Mouse (Mus musculus): ENCODE data around the gene Pycr2.
A peak's percentile ranks its signal among the peaks of the same experiment; 100 is the strongest.

Pycr2 gene

GRCm38 (mm10) chr1:180904039-180904814, at the start of gene Pycr2:
TSS of gene Pycr2 (plus strand) at chr1:180904293.
- peak; percentile 93 for DNase-seq (ENCODE audit: low spot score)

GRCm38 (mm10) chr1:180858763-180859162, 45.3 kb upstream of the Pycr2 start:
- DNase-seq (ENCODE audit: low spot score): no peak

GRCm38 (mm10) chr1:180860030-180860429, 44.1 kb upstream of the Pycr2 start:
- no peak for DNase-seq (ENCODE audit: low spot score)

DNA sequence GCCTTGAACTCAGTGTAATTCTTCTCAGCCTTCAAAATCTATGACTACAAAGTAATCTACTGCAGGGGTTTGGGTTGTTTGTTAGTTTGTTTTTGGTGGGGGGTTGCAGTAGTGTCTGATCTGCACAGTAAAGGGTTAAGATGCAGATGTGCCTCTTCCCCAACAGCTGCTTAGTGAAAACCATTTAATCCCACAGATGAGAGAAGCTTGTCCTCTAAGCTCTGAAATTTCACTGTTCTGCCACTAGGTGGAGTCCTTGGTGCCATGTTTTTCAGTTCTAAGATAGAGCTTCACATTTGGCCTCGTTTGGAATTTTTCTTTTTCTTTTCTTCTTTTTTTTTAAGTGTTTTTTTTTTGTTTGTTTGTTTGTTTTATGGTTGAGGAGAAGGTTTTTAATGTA, 40.5 kb upstream of the Pycr2 start:
- DNase-seq (ENCODE audit: low spot score): no peak

- no peak for DNase-seq (ENCODE audit: low spot score)
These were observed 38.1 kb upstream of the Pycr2 start for GRCm38 (mm10) chr1:180866001-180866400.

GRCm38 (mm10) chr1:180870122-180870650, 33.9 kb upstream of the Pycr2 start:
- DNase-seq (ENCODE audit: low spot score): peak; percentile 29

GRCm38 (mm10) chr1:180873861-180874484, 30.1 kb upstream of the Pycr2 start:
- DNase-seq (ENCODE audit: low spot score): peak; percentile 21

DNA sequence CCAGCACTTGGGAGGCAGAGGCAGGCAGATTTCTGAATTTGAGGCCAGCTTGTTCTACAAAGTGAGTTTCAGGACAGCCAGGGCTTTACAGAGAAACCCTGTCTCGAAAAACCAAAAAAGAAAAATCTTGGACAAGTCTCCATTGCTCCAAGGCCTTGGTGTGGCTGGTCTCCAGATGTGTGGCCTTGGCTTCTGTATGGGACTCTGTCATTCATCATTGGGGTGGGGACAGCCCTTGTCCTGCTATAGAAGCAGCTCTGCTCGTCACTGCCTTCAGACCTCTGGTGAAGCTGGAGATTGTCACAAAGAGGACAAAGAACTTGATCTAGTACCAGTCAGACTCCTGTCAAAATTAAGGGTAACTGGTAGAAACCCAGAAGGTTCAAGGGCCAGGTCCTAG, 29.5 kb upstream of the Pycr2 start:
- no peak for DNase-seq (ENCODE audit: low spot score)

DNA sequence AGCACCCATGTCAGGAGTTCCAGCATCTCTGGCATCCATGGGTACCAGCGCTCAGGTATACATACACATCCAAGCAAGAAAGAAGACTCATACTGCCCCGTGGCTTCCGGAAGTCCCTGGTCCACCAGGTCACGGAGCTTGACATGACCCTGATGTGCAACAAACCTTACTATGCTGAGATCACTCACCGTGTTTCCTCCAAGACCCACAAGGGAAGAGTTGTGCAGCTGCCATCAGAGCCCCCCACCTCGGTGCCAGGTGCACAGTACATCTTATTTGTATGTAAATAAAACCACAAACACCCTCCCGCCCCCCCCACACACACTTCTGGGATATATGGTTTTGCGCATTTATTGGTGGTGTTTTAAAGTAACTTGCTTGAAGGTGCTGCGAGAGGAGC, 29.0 kb upstream of the Pycr2 start:
- DNase-seq (ENCODE audit: low spot score): no peak

DNA sequence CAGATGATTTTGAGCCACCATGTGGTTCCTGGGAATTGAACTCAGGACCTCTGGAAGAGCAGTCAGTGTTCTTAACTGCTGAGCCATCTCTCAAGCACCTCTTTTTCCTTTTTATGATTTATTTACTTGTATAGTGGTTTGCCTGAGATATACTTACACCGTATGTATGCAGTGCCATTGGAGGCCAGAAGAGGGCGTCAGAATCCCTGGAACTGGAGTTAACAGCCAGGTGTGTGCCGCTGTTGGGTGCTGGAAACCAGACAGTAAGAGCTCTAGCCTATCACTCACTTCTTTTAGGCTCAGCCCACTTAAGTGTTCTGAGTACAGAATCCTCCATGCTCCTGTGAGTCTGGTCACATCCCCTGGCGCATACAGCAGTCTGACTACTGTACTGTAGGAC, 26.6 kb upstream of the Pycr2 start:
- no peak for DNase-seq (ENCODE audit: low spot score)

GRCm38 (mm10) chr1:180881768-180882167, 22.3 kb upstream of the Pycr2 start:
- DNase-seq (ENCODE audit: low spot score): no peak

GRCm38 (mm10) chr1:180883731-180884130, 20.4 kb upstream of the Pycr2 start:
- no peak for DNase-seq (ENCODE audit: low spot score)

DNA sequence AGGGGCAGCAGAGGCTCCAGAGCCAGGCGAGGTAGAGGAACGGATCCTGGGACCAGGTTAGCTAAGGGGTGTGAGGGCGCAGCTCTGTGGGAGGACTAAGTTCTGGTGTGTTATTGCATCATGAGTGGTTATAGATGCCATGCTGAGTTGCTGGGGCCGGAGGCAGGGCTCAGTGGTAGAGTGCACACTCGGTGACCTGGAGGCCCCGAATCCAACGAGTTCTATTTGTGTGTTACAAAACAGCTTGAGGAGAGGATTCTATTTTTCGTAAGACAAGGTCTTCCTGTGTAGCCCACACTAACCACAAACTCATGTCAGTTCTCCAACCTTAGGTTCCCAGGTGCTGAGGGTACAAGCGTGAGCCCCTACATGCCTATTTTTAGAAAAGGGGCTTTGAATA, 19.6 kb upstream of the Pycr2 start:
- no peak for DNase-seq (ENCODE audit: low spot score)

GRCm38 (mm10) chr1:180888556-180889042, 15.5 kb upstream of the Pycr2 start:
- peak; percentile 65 for DNase-seq (ENCODE audit: low spot score)

- no peak for DNase-seq (ENCODE audit: low spot score)
These were observed 14.9 kb upstream of the Pycr2 start for GRCm38 (mm10) chr1:180889172-180889571.

DNA sequence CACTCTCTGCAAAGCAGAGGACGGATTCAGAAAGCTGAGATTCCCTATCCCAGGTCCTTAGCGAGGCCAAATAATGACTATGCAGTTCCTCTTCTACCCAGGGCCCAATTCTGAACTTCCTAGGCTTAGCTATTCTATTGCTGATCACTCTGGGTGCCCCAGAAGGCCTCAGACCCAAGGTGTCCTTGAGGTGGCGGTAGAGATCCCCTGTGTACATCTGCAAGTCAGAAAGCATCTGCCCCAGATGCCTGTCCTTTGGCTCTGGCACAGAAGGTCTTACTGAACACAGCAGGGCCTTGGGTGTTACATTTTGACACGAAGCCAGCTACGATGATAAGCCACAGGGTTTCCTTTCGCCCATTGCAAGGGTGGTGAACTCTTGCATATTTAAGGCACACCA, 14.3 kb upstream of the Pycr2 start:
- DNase-seq (ENCODE audit: low spot score): peak; percentile 58

GRCm38 (mm10) chr1:180892808-180893207, 11.3 kb upstream of the Pycr2 start, which contains the start of gene Lefty2:
TSS of gene Lefty2 (plus strand) at chr1:180893108.
- DNase-seq (ENCODE audit: low spot score): no peak

DNA sequence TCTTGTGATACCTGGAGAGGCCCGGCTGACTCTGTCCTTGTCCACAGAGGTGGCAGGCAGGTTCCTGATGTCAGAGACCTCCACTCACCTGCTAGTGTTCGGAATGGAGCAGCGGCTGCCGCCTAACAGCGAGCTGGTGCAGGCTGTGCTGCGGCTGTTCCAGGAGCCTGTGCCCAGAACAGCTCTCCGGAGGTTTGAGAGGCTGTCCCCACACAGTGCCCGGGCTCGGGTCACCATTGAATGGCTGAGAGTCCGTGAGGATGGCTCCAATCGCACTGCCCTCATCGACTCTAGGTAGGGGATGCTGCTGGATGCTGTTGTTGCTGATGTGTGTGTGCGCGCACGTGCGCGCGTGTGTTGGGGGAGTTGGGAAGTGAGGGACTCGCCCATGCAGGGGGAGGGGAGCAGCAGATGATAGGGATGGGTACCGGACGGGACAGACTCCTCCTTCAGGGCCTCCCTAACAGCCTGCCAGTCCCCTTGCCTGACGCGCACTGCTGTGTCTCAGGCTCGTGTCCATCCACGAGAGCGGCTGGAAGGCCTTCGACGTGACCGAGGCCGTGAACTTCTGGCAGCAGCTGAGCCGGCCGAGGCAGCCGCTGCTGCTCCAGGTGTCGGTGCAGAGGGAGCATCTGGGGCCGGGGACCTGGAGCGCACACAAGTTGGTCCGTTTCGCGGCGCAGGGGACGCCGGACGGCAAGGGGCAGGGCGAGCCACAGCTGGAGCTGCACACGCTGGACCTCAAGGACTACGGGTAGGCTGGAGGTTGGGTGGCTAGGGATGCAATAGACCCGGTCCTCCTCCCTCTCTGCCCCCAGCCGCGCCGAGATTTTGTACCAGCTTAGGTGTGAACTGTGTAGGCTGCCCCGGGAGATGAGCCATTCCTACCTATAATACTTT, 9.8 kb upstream of the Pycr2 start:
- DNase-seq (ENCODE audit: low spot score): peak; percentile 33

GRCm38 (mm10) chr1:180901107-180901506, 3.0 kb upstream of the Pycr2 start:
- no peak for DNase-seq (ENCODE audit: low spot score)

DNA sequence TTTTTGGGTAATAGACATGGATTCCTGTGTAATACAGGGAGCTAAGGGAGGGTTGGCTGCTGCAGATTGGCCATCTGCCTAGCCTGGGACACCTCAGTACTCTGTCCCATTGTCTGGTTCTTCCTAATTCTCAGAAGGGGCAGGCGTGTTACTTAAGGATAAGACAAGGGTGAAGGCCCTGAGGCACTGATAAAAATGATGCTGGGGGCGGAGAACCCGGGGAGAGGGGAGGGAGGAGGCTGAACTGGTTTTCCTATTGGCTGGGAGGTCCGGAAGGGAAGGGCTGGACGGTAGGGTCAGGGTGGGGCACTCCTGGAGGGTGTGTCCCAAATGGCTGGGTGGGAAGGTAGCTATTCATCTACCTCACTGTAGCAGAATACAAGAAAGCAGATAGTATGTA, 1.2 kb upstream of the Pycr2 start:
- no peak for DNase-seq (ENCODE audit: low spot score)

GRCm38 (mm10) chr1:180903666-180904038, 441 bp upstream of the Pycr2 start:
- no peak for DNase-seq (ENCODE audit: low spot score)

DNA sequence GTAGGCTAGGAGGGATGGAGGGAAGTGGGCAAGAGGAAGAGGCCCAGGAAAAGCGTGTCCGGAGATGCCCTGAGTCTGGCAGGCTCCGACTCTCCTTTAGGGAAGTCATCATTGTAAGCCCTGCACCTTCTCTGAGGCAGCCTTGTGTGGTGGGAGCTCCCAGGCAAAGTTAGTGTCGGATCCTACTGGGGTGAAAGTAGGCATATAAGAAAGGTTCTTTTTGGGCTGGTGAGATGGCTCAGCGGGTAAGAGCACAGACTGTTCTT, 655 bp downstream of the Pycr2 start:
- no peak for DNase-seq (ENCODE audit: low spot score)

- no peak for DNase-seq (ENCODE audit: low spot score)
These were observed 1.2 kb downstream of the Pycr2 start for GRCm38 (mm10) chr1:180905307-180905706.

All from ovary, postnatal 36 days (tissue).